Mouse (Mus musculus): ENCODE results near the gene Lrp10.

DNA sequence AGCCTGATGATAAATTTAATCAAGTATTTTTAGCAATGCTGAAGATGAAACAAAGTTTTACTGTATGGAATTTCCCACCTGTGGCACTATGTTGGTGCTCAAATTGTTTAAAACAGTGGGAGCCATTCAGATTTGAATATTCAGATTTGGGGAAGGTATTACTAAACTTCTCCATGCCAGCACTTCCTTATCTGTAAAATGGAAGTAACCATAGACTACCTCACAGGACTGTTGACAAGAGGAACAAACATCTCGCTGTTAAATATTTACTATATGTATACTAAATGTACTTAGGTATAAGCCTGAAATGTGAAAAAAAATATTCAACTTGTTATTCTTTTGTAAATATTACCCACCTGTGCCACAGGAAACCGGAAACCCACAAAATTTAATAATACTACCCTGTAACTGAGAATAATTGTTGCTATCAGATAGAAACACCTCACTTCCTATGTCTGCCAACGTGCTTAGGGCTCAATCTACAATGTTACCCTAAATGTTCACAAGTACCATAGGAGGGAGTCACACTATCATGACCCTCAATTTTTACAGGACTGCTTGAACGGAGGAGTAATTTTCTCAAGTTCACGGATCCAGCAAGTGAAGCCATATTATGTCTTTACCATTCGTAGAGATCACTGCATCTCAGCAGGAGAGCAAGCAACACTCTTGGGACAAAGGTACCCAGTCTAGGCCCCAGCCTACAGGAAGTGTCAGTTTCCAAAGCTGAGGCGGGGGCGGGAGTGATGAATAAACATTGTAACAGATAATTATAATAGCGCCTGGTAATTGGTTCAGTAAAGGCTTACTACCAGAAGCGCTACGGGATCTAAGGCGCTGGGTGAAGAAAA lies 604 bp upstream of the Lrp10 start:
- TF ChIP-seq CTCF (conservative IDR thresholded peaks at IDR 0.05; ENCODE audit: insufficient read depth, insufficient read length, low read depth, low read length): no peak
- TF ChIP-seq POLR2A (IDR thresholded peaks at IDR 0.05; ENCODE audit: low read depth, low read length): no peak

Data from kidney, adult 2 months (tissue).